Mouse (Mus musculus) neural tube, embryonic 12.5 days (tissue): ENCODE results near the gene Gpr37l1. TPM values are rescaled to one million over a fixed set of nuclear protein-coding genes. Genes with fewer than 3 reads are reported as not detected.
A peak's percentile ranks its signal among the peaks of the same experiment; 100 is the strongest.

Experiments used
- ATAC-seq: fragments of 200-750 bp; cut with Nextera tagmentation; 2 replicates; pipeline ENCODE4 v1.8.0; 2017; ENCODE audit warnings: low read depth, mild to moderate bottlenecking, moderate TSS enrichment, moderate library complexity; ENCODE audit not compliant: low FRiP score
- H3K27ac ChIP-seq: fragments of 300-500 bp; sonication (generic); 2 replicates; pipeline ENCODE4 v1.5.1; 2016
- H3K27me3 ChIP-seq: fragments of 300-500 bp; sonication (generic); replicated peaks from 2 replicates; pipeline ENCODE4 v1.6.1; 2016; ENCODE audit warnings: mild to moderate bottlenecking
- H3K36me3 ChIP-seq: fragments of 300-500 bp; sonication (generic); 2 replicates; pipeline ENCODE4 v1.6.1; 2016; ENCODE audit warnings: mild to moderate bottlenecking
- H3K4me1 ChIP-seq: fragments of 300-500 bp; sonication (generic); 2 replicates; pipeline ENCODE4 v1.6.1; 2016
- H3K4me2 ChIP-seq: fragments of 300-500 bp; sonication (generic); replicated peaks from 2 replicates; pipeline ENCODE4 v1.6.1; 2016; ENCODE audit warnings: mild to moderate bottlenecking
- H3K4me3 ChIP-seq: fragments of 300-500 bp; sonication (generic); 2 replicates; pipeline ENCODE4 v1.5.1; 2016
- H3K9ac ChIP-seq: fragments of 300-500 bp; sonication (generic); 2 replicates; pipeline ENCODE4 v1.6.1; 2016; ENCODE audit warnings: mild to moderate bottlenecking
- H3K9me3 ChIP-seq: fragments of 300-500 bp; sonication (generic); 2 replicates; pipeline ENCODE4 v1.6.1; 2016; ENCODE audit warnings: mild to moderate bottlenecking
- WGBS: fragments of 180-500 bp; shearing (Covaris S2); methylation state at CpG from one replicate; pipeline ENCODE4 v1.1.7; 2016; 5-methylcytosine and 5-hydroxymethylcytosine counted together
- polyA plus RNA-seq: library from polyadenylated mRNA; unstranded; fragments of >200 nt; fragmentation: Nextera tagmentation; extraction: Ambion mirVana; gene quantifications from 2 replicates; pipeline ENCODE4 v1.2.1, GENCODE M21; 2016

Gpr37l1 gene
- polyA plus RNA-seq, 1 experiment from 2014 or later: 0.16 TPM

- ATAC-seq: peak; percentile 46
- Histone ChIP-seq H3K9me3 (no peaks in the 10 kb centered on the region), H3K4me3 (no peak overlapping the region), H3K36me3 (peaks cover 28% of the 10 kb centered on the region), H3K4me2 (no peak overlapping the region), H3K27ac (no peak overlapping the region), H3K4me1 (peaks cover 26% of the 10 kb centered on the region), H3K9ac (no peak overlapping the region), H3K27me3 (no peaks in the 10 kb centered on the region)
- WGBS: 56% methylated on average over 5 of the region's 5 CpGs
These were observed 8.8 kb downstream of the Gpr37l1 start for GRCm38 (mm10) chr1:135158633-135159032.

GRCm38 (mm10) chr1:135156300-135156699 lies 11.2 kb downstream of the Gpr37l1 start:
- no peaks in the 10 kb centered on the region for H3K27me3 ChIP-seq
- H3K27ac ChIP-seq: no peak overlapping the region
- no peak overlapping the region for H3K4me3 ChIP-seq
- no peak overlapping the region for H3K9ac ChIP-seq
- H3K4me1 ChIP-seq: peaks cover 26% of the 10 kb centered on the region
- H3K9me3 ChIP-seq: no peaks in the 10 kb centered on the region
- ATAC-seq: no peak
- no peak overlapping the region for H3K4me2 ChIP-seq
- peaks cover 28% of the 10 kb centered on the region for H3K36me3 ChIP-seq
- WGBS: 87% methylated on average over 6 of the region's 6 CpGs

GRCm38 (mm10) chr1:135154411-135154959 lies 13.0 kb downstream of the Gpr37l1 start:
- WGBS: 3% methylated on average over 14 of the region's 14 CpGs
- Histone ChIP-seq H3K9me3 (no peaks in the 10 kb centered on the region), H3K9ac (peak overlapping the region; percentile 53; the same call in 1 of the 2 replicates), H3K4me1 (peaks cover 26% of the 10 kb centered on the region), H3K4me2 (peak overlapping the region; percentile 53), H3K27me3 (no peaks in the 10 kb centered on the region), H3K4me3 (peak overlapping the region; percentile 18), H3K36me3 (peaks cover 28% of the 10 kb centered on the region), H3K27ac (peak overlapping the region; percentile 75)
- ATAC-seq: peak; percentile 49; the same call in 1 of the 2 replicates

GRCm38 (mm10) chr1:135154011-135154410 lies 13.5 kb downstream of the Gpr37l1 start:
- ATAC-seq: peak; percentile 35
- H3K4me3 ChIP-seq: peak overlapping the region; percentile 18

GRCm38 (mm10) chr1:135148996-135149395 lies 18.5 kb downstream of the Gpr37l1 start:
- no peak for ATAC-seq
- H3K36me3 ChIP-seq: no peaks in the 10 kb centered on the region; the same call in 1 of the 2 replicates
- H3K9me3 ChIP-seq: no peaks in the 10 kb centered on the region
- H3K9ac ChIP-seq: 0 out of 2 replicates have a peak overlapping the region, but pooled peaks have one; percentile 91
- H3K4me2 ChIP-seq: peak overlapping the region; percentile 82
- no peak overlapping the region for H3K27ac ChIP-seq
- H3K27me3 ChIP-seq: peaks cover 7% of the 10 kb centered on the region; the same call in 1 of the 2 replicates
- peak overlapping the region; percentile 11; the same call in 1 of the 2 replicates for H3K4me3 ChIP-seq
- H3K4me1 ChIP-seq: peaks cover 18% of the 10 kb centered on the region
- 69% methylated on average over 5 of the region's 5 CpGs for WGBS

More at GRCm38 (mm10) chr1:135154011-135154410, 13.5 kb downstream of the Gpr37l1 start:
- H3K4me2 ChIP-seq: peak overlapping the region; percentile 53
- peak overlapping the region; percentile 75 for H3K27ac ChIP-seq
- no peaks in the 10 kb centered on the region for H3K9me3 ChIP-seq
- 27% methylated on average over 13 of the region's 13 CpGs for WGBS
- peaks cover 28% of the 10 kb centered on the region for H3K36me3 ChIP-seq
- H3K27me3 ChIP-seq: no peaks in the 10 kb centered on the region
- H3K9ac ChIP-seq: peak overlapping the region; percentile 53; the same call in 1 of the 2 replicates
- H3K4me1 ChIP-seq: peaks cover 23% of the 10 kb centered on the region

- H3K4me1 ChIP-seq: peaks cover 16% of the 10 kb centered on the region
- no peaks in the 10 kb centered on the region for H3K9me3 ChIP-seq
- H3K4me2 ChIP-seq: peak overlapping the region; percentile 82
- H3K27ac ChIP-seq: no peak overlapping the region
- 87% methylated on average over 4 of the region's 4 CpGs for WGBS
- peaks cover 7% of the 10 kb centered on the region; the same call in 1 of the 2 replicates for H3K27me3 ChIP-seq
- peak overlapping the region; percentile 92 for H3K4me3 ChIP-seq
- no peaks in the 10 kb centered on the region; the same call in 1 of the 2 replicates for H3K36me3 ChIP-seq
- H3K9ac ChIP-seq: peak overlapping the region; percentile 91
- ATAC-seq: no peak
These were observed 19.0 kb downstream of the Gpr37l1 start for GRCm38 (mm10) chr1:135148476-135148875.

- WGBS: 2% methylated on average over 7 of the region's 7 CpGs
- Histone ChIP-seq H3K36me3 (no peaks in the 10 kb centered on the region; the same call in 1 of the 2 replicates), H3K4me3 (peak overlapping the region; percentile 92), H3K4me1 (peaks cover 16% of the 10 kb centered on the region), H3K4me2 (peak overlapping the region; percentile 82), H3K9ac (peak overlapping the region; percentile 91), H3K9me3 (no peaks in the 10 kb centered on the region), H3K27me3 (peaks cover 10% of the 10 kb centered on the region; the same call in 1 of the 2 replicates), H3K27ac (peak overlapping the region; percentile 78; the same call in 1 of the 2 replicates)
- ATAC-seq: no peak; the same call in 1 of the 2 replicates
These were observed 19.8 kb downstream of the Gpr37l1 start for GRCm38 (mm10) chr1:135147702-135148058.

GRCm38 (mm10) chr1:135146946-135147701 lies 20.4 kb downstream of the Gpr37l1 start:
- ATAC-seq: peak; percentile 77
- H3K4me2 ChIP-seq: peak overlapping the region; percentile 82
- under 1% methylated on average over 69 of the region's 69 CpGs for WGBS

GRCm38 (mm10) chr1:135146077-135146945 lies 21.2 kb downstream of the Gpr37l1 start, which contains the start of gene Arl8a:
TSS of gene Arl8a (plus strand) at chr1:135146824.
- Histone ChIP-seq H3K4me3 (peak within 1 kb of the TSS; percentile 92), H3K4me1 (peaks cover 16% of the 10 kb centered on the region), H3K4me2 (peak within 1 kb of the TSS; percentile 82), H3K9ac (peak within 1 kb of the TSS; percentile 91), H3K27me3 (peaks cover 10% of the 10 kb centered on the region; the same call in 1 of the 2 replicates), H3K36me3 (no peaks in the 10 kb centered on the region; the same call in 1 of the 2 replicates), H3K27ac (peak within 1 kb of the TSS; percentile 78), H3K9me3 (no peaks in the 10 kb centered on the region)
- ATAC-seq: peak; percentile 72
- under 1% methylated on average over 68 of the region's 78 CpGs for WGBS

More at GRCm38 (mm10) chr1:135146946-135147701, 20.4 kb downstream of the Gpr37l1 start:
- Histone ChIP-seq H3K27me3 (peaks cover 10% of the 10 kb centered on the region; the same call in 1 of the 2 replicates), H3K36me3 (no peaks in the 10 kb centered on the region; the same call in 1 of the 2 replicates), H3K27ac (peak overlapping the region; percentile 78), H3K9ac (peak overlapping the region; percentile 91), H3K9me3 (no peaks in the 10 kb centered on the region), H3K4me3 (peak overlapping the region; percentile 92), H3K4me1 (peaks cover 16% of the 10 kb centered on the region)

GRCm38 (mm10) chr1:135143940-135144339 lies 23.5 kb downstream of the Gpr37l1 start:
- Histone ChIP-seq H3K27ac (no peak overlapping the region), H3K4me2 (no peak overlapping the region), H3K9ac (no peak overlapping the region), H3K4me3 (no peak overlapping the region), H3K36me3 (no peaks in the 10 kb centered on the region), H3K27me3 (peaks cover 10% of the 10 kb centered on the region; the same call in 1 of the 2 replicates), H3K9me3 (no peaks in the 10 kb centered on the region), H3K4me1 (peaks cover 13% of the 10 kb centered on the region)
- ATAC-seq: no peak
- WGBS: 77% methylated on average over 2 of the region's 2 CpGs

- no peaks in the 10 kb centered on the region for H3K36me3 ChIP-seq
- H3K27ac ChIP-seq: no peak overlapping the region
- no peak overlapping the region for H3K4me2 ChIP-seq
- no peaks in the 10 kb centered on the region for H3K9me3 ChIP-seq
- WGBS: 67% methylated on average over 2 of the region's 2 CpGs
- no peak overlapping the region for H3K9ac ChIP-seq
- ATAC-seq: no peak
- H3K4me3 ChIP-seq: no peak overlapping the region
- H3K27me3 ChIP-seq: peaks cover 10% of the 10 kb centered on the region; the same call in 1 of the 2 replicates
- H3K4me1 ChIP-seq: no peaks in the 10 kb centered on the region
These were observed 25.0 kb downstream of the Gpr37l1 start for GRCm38 (mm10) chr1:135142452-135142851.
